Mouse (Mus musculus) left cerebral cortex, postnatal 14 days (tissue): ENCODE results near the gene Rtp1. TPM values are rescaled to one million over a fixed set of nuclear protein-coding genes. Genes with fewer than 3 reads are reported as not detected.

ENCODE experiments used
- DNase-seq, 2 experiments: peaks; one replicate each; pipeline ENCODE4 v3.0.0; 2021 to 2022; ENCODE audit warnings: low spot score in 2 of 2, mixed read lengths in 1 of 2
- intact Hi-C: fragments of 180-260 bp; cut with DNase I; formaldehyde crosslinking; loops from one replicate; pipeline ENCODE4 v1.15.1; 2025
- total RNA-seq, 2 experiments: library from RNA; stranded (reverse); gene quantifications; 2 replicates each; pipeline ENCODE4 v1.2.3; 2021

Gene Rtp1
- total RNA-seq, 2 experiments from 2014 or later = 0.11 to 0.24 TPM

- DNase-seq = no peak
- intact Hi-C loops = no loop called here
Measured at GRCm38 (mm10) chr16:23450816-23451215, 21.9 kb downstream of the Rtp1 start.

GRCm38 (mm10) chr16:23452476-23452875, 23.5 kb downstream of the Rtp1 start:
- DNase-seq = peak; percentile 62 to 75
- intact Hi-C loops = loop anchor here (2.0 kb wide), 3 partner anchors 92 to 500 kb away; no protein-coding TSS in a partner anchor

DNA sequence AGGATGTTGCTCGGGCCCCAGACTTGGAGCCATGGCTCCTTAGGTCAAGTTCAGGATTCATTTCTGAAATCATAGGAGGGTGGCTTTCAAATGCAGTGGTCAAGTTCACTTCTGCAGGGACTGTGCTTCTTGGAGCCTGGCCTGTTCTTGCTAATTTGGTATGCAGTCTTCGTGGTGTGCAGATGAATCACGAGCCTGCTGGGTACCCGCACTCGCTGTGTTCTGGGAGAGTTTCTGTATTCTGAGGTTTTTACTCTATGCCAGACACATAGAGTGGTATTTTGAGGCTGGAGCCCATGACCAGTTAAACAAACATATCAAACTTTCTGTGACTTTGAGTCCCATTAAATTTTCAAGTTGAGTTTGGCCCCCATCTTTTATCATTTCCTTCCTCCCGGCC, 25.4 kb downstream of the Rtp1 start:
- peak in 1 of 2 experiments; percentile 34 for DNase-seq
- intact Hi-C loops = no loop called here

- DNase-seq = no peak
- intact Hi-C loops = no loop called here
Measured at GRCm38 (mm10) chr16:23456534-23456933, 27.6 kb downstream of the Rtp1 start.

- intact Hi-C loops = no loop called here
- no peak for DNase-seq
Measured at GRCm38 (mm10) chr16:23457338-23457737, 28.4 kb downstream of the Rtp1 start.

- intact Hi-C loops = no loop called here
Measured at GRCm38 (mm10) chr16:23458906-23459588, 30.1 kb downstream of the Rtp1 start.

DNA sequence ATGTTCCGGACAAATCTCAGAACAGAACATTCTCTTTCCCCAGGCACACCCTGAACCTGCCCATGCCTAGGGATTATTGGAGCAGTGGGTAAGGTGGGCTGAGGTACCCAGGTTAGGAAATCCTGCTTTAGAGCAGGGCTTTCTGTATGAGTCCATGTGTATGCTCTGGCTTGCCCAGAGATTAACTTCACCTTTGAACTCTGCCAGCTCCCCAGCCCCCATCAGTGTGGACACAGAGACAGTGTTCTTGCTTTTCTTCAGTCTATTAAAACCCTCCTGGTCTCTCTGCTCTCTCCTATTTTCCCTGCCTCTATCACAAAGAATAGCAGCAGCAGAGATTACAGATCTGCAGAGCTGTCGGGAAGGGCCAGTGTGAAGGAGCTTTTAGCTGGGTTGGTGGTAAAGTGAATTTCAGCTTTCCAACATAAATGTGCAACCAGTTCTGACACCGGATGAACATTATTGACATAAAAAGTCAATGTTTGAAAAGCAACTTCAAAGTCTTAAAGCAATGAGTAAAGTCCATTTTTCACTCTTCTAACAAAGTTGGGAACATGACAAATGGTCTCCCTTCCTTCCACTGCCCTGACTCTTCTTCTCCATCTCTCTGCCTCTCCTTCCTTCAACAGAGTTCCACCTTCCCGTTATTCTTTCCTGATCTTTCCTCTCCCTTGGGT, 34.9 kb downstream of the Rtp1 start:
- DNase-seq = no peak
- intact Hi-C loops = no loop called here

More at GRCm38 (mm10) chr16:23458906-23459588, 30.1 kb downstream of the Rtp1 start:
- no peak for DNase-seq

DNA sequence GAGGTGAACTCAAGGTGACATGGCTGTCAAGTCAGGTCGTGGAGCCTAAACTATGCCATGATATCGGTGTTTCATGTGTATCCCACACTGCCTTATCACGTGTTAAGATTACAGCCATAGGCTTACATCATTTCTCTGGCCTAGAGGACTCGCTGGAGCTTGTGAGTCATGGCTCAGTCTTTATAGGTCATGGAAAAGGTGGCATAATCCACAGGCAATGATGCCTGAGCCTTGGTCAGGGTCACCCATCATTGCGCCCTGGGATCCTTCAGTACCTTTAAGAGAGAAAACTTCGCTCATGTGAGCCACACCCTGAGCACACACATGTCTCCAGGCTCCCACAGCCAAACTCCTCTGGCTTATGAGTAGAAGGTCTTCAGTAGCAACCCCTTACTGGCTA, 42.6 kb downstream of the Rtp1 start:
- intact Hi-C loops = no loop called here
- DNase-seq = no peak

- no peak for DNase-seq
- intact Hi-C loops = no loop called here
Measured at GRCm38 (mm10) chr16:23472046-23472445, 43.1 kb downstream of the Rtp1 start.

- intact Hi-C loops = no loop called here
- DNase-seq = no peak
Measured at GRCm38 (mm10) chr16:23475651-23476050, 46.7 kb downstream of the Rtp1 start.

- intact Hi-C loops = no loop called here
Measured at GRCm38 (mm10) chr16:23476598-23476997, 47.7 kb downstream of the Rtp1 start.

DNA sequence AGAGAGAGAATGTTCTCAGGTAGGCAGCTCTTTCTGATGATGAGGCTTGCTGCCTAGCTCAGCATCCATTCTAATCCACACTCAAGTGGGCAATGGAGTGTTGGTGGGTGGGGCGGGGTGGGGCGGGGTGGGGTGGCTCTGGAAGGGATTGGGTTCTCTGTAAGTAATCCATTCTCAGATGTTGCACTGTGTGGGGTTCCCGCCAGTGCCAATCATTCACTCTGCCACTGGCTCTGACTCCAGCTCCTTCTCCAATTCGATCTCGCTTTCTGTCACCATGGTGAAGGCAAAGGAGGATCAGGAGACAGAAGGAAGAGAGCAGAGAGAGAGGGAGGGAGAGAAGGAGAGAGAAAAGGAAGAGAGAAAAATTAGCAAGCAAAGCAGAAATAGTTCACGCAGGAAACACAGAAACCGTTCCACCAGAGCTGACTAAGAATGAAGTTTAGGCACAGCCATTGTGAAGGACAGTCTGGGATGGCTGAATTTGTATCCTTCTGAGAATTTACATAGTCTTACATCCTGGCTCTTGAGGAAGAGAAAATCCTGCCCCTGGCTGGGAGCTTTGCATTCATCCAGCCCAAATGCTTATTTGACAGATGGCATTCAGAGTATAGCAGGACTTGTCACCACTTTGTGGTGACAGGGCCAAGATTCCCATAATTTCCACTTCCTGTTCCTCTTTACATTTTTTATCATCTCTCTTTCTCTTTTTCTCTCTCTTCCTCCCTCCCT, 51.1 kb downstream of the Rtp1 start:
- no peak for DNase-seq
- intact Hi-C loops = no loop called here

More at GRCm38 (mm10) chr16:23476598-23476997, 47.7 kb downstream of the Rtp1 start:
- no peak for DNase-seq

DNA sequence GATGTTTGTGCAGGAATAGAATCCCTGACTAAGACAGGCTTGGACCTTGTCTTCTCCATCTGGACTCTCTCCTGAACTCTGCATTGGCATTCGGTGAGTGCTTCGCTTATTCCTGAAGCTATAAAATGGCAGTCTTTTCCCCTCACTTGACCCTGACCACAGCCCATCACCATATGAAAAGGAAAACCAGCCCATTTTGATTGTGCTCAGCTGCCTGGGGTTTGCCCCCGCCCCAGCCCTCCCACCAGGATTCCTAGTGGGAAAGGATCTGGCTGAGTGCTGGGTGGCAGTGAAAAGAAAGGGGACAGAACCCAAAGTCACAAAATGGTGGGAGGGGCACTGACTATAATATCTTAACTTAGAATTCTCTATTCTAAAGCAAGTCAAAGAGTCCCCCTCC, 53.3 kb downstream of the Rtp1 start:
- no peak for DNase-seq
- intact Hi-C loops = no loop called here

GRCm38 (mm10) chr16:23482846-23483245, 53.9 kb downstream of the Rtp1 start:
- intact Hi-C loops = no loop called here
- no peak for DNase-seq

- no peak for DNase-seq
- intact Hi-C loops = no loop called here
Measured at GRCm38 (mm10) chr16:23483292-23483691, 54.4 kb downstream of the Rtp1 start.

Other genes starting within 250 kb of the Rtp1 start
- gene St6gal1, start 204.4 kb upstream of the Rtp1 start, total RNA-seq = 10 to 100 TPM; 10.5 to 13.0 TPM
- gene Rtp4, start 91.2 kb downstream of the Rtp1 start, total RNA-seq = 1 to 10 TPM in 1 of 2 experiments, under 1 TPM in 1; 0.62 to 1.4 TPM
- gene Masp1, start 91.7 kb downstream of the Rtp1 start, total RNA-seq = 10 to 100 TPM; 14.5 to 17.3 TPM